Mouse (Mus musculus): ENCODE data around the gene Csad.

Csad gene

DNA sequence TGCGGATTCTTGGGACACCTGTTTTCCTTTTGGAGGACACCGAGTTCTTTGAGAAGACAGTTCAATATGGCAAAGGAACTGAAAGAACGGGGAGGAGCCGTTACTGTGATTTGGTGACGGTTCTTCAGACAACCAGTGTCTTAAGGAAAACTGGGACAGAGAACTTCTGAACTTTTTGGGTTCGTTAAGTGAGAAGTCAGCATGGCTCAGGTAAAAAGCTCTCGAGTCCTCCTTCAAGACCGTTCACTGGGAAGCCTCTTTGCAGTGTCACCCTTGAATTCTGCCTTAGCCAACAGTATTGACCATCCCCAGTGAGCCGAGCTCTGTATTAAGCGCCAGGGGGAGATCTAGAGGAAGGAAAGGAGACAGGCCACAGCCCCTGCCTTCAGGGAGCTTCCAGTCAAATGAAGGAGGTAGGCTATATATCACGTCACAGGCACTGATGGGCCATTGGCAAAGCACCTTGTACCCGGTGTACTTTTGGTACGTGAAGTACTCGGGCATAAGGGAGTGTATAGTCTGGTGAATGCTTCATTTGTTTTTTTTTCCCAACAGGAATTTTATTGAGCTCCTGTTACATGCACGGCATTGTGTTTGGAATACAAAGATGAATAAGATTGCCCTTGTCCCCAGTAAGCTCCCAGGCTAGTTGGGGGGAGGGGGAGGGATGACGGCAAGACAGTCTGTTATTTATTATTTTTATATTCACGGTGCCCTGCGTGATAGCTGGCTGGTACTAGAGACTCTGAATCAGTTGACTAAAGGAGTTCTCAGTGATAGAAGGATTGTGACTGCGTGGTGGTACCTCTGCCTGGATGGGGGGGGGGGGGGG is at the start of gene Csad:
TSS of gene Csad (minus strand) at position 51 of the 832 bp plus-strand sequence.
- no peak for DNase-seq (ENCODE audit: low spot score)

DNA sequence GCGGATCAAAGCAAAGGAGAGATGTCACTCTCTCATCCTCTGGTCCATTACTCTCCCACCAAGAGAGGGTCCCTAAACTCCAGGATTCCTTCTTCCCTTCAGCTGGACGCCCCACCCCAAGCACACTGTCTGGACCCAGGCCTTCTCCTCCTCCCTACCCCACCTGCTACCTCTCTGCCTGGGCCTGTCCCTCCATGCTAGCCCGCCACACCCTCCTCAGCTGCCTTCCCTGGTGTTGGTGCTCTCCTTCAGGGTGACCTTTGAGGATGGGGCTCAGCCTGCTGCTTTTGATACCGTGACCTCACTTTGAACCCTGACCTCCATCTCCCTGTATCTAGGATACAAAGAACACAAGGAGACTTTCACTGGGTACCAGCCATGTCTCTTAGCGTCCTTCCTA is 46.0 kb upstream of the Csad start:
- no peak for DNase-seq (ENCODE audit: low spot score)

DNA sequence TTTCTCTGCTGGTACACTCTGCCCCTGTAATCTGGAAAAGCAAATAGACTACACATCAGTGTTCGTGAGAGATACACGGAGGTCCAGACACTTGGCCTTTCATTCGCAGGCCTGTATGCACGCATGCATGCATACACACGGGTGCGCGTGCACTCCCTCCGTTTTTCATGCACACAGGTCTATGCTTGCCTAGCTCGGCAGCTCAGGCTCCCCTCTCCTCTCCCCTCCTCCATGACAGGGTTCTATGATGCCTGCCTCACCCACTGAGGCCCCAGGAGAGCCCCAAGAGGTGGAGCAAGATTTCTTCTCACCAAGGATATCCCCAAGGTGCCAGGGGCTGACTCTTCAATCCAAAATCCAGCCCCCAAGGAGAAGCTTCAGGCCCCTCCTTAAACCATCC is 45.4 kb upstream of the Csad start:
- DNase-seq (ENCODE audit: low spot score) = no peak

DNA sequence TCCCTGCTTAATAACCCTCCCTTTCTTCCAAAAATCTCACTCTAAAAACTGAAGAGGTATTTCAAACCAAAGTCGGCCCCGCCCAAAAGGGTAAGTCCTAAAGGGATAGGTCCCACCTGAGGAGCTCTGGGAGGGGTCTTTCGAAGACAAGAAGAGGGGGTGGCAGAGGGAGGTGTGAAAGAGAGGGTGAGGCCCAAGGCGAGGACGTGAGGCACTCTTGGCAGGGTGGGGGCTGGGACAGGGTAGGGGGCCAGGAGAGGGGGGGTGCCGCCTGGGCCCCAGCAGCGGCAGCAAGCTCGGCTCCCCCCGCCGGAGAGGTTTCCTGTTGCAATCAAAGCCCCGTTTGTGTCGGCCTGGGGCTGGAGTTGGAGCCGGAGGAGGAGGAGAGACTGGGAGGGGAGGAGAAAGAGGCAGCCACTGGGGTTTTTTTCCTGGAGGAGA is 44.7 kb upstream of the Csad start:
- DNase-seq (ENCODE audit: low spot score) = peak; percentile 55

DNA sequence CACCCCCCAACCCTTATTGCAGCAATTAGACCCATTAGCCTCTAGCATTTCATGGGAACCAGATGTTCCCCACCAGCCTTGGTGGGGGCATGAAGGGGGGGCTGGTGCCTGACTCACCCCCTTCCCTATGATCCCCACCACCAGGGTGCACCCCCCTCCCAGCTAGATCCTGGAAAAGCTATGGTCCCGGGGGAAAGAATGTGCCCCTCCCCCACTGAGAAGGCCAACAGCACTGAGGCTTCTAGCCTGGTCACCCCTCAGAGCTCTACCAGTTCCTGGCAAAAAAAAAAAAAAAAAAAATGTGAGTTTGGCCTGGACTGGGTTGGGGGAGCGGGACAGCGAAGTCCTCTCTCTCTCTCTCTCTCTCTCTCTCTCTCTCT is 44.3 kb upstream of the Csad start:
- DNase-seq (ENCODE audit: low spot score) = peak; percentile 62

DNA sequence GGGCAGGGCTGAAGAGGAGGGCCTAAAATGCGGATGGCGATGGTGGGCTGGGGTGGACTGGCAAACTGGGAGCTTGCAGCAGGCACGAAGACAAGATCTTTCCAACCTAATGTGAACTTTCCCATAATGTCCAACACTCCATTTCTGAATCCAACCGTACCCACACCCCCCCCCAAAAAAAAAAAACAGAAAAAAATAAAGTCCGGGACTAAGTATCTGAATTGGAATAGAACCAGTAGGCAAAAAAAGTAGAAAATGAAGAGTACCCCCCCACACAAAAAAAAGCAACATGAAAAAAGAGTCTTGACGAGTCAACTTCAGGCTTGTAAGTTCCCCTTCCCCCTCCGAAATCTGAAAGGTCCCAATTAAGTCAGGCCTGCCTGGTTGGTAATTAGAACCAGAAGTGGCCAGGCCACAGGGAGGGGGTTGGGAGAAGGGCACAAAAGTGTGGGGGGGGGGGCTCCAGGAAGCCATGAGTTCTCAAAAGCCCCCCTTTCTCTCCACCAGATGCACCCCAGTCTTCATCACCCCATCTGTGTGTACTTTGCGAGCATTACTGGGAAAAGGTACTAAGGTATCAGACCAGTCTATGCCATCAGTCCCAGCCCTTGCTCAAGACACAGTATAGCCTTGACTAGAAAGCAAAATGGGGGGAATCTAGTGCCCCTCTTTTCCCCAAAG is 43.7 kb upstream of the Csad start:
- no peak for DNase-seq (ENCODE audit: low spot score)

DNA sequence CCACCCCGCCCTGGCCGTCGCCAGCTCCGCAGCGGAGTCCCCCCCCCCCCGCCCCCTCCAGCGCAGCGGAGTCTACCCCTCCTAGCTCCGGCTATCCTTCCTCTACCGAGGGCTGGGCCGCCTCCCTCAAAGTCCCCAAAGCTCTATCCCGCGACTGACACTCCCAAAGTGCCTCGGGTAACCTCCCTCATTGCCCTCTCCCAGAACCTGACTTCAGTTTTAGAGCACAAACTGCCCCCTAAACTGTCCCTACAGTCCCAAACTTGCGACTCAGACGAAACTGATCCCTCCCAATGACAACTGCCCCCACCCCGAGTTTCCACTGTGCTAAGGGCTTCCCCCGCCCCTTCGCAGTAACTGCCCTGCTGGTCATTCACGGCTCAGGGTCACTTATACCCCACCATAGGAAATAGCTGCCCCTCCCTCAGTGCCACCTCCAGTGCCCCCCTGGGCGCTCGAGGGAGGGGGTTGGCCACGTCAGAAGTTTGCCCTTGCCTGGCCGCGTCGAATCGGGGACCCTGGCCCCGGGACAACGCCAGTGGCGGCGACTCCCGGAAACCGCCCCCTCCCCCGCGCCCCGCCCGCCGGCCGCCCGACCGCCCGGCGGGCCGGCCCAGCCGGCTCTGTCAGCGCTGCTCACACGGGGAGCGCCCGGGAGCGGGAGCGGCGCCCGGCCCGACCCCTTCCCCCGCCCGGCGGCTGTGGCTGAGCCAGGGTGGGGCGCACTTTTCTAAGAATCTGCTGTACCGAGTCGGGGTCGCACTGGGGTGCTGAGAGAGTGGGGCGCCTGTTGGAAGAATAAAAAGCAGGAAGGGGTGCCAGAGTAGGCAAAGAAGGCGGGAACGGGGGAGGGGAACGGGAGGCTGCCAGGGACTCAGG is 43.0 kb upstream of the Csad start:
- peak; percentile 79 for DNase-seq (ENCODE audit: low spot score)

DNA sequence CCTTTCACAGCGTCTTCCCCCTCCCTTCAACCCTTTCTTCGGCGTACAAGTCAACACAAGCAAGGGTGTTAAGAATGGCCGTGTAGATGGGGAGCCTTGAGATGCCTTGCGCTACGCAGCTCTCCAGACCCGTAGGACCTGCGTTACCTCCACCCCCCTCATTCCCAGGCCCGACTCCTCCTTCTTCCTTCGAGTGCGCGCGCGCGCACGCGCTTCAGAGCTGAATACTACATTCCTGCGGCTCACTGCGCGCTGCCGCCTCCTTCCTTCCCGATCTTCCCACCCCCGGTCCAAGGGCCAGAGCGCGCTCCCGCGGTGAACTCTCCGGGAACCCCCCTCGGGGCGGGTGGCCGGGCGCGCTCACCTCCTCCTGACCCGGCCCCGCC is 42.3 kb upstream of the Csad start:
- peak; percentile 93 for DNase-seq (ENCODE audit: low spot score)

DNA sequence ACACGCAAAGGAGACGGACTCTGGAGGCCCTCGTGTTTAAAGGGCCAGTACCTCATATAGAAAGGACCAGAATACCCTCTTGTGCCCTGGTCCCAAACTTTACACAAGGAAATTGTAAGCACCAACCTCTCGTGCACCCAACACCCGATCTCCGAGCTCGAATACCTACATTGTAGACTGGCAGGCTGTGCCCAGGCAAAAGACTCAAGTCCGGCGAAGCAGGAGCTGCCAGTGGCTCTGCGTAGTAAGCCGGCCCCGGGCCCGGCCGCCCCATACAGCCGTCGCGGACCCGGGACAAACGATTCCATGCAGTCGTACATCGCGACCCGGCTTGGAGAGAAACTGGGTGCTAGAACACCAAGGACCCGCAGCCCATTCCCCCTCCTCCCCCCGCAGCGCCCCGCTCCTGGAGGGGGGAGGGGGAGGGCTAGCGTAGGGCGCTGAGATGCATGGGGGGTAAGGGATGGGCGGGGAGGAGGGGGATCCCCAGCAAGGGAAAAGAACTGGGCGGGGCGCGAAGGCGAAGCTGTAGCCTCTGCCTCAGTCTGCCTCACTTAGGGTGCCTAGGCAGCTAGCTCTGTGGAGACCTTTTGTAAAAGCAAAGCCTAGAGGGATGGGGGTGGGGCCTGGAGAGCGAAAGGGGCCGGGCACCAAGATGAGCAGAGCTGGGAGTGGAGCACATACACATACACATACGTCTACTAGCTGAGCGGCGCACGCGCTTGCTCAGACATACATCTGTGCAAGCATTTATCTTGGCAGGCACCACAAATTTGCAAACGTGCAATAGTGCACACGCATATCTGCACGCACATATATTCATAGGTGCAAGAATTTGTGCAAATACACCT is 41.6 kb upstream of the Csad start:
- DNase-seq (ENCODE audit: low spot score) = peak; percentile 79

DNA sequence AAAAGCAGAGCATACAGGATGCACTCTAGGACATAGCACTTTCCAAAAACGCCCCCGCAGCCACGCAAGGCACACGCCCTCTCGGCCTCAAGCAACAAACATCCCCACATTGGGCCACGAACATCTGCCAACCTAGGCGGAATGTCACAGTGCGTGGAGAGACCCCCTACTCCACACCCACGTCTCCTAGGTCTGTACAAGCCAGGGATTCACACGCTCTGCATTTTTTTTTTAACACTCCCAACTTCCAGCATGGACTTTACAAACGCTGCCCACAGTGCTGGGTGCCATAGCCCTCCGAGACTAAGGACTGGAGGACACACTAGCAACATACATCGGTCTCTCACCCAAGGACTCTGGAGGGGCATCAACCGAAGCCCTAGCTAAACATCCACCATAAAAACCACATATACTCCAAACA is 40.9 kb upstream of the Csad start:
- no peak for DNase-seq (ENCODE audit: low spot score)

DNA sequence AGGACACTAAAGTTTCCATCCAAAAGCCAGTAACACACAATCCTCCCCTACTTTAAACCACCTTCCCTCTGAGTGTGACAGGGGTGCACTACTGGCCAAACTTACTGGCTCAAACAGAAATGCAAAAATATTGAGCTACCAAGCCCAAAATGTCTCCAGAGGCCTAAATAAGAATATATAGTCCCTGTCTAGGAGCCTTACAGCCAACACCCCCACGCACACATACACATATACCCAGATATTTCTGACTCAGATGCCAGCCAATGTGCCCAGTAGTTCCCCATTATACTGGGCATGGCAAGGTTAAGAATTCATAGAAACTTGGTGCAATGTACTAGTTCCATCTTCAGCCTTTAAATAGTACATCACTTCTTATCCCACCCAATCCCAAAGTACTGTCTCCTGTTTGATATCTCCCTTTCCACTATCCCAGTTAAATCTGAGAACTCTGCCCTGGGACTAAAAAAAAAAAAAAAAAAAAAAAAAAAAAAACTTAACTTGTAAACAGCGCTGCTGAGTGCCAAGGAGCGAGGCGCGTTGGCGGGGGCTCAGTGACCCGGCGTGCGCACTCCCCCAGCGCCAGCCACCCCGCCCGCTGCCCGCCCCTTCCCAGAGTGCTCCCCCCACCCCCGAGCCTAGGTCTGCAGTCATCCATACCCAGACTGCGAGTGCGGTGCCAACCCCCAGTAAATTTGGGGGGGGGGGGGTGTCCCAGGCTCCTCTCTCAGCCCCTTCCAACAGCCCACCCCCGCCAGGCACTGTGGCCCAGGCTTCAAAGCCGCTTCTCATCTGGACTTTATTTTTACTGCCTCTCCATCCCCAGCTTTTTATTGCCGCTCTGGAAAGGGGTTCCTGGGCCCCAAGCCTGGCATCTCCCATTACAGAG is 40.0 kb upstream of the Csad start:
- no peak for DNase-seq (ENCODE audit: low spot score)

DNA sequence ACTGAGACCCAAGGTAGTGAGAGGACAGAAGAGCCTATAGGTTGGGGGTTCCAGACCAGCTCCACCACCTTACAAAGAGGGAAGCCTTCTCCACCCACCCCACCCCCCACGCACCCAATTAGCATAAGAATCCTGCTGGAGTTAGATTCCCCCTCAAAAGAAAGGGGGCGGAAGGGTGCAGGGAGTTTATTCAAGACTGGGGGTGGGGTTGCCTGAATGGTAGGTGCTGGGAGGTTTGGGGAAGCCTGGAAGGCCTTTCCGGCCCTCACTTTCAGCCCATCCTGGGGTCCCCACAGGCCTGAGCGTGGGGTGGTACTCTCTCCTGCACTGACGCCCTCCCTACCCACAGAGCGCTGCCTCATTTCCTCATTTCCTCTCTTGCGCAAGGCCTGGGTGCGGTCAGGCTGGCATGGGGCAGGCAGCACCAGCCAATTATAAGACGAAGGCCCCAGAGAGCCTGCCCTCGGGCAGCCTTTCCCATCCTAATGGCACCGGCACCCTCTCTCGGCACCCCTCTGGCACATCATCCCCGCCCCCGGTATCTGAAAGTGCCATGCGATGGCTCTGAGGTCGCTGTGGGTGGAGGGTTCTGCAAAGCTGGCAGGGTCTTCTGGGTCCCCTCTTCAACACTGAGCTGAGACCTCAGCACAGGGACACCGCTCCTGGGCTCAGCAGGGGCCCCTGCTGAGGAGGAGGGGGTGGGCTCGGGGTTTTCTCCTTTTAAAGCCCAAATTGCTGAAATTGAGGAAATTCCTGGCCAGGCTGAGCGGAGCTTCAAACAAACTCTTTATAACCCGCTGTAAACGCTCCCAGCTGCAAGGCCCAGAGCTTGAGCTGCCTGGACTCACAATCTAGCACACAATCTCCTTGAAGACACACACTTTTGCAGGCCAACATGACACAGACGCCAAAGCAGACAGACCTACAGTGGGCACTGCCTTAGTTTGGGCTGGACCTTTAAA is 39.0 kb upstream of the Csad start:
- DNase-seq (ENCODE audit: low spot score) = no peak

DNA sequence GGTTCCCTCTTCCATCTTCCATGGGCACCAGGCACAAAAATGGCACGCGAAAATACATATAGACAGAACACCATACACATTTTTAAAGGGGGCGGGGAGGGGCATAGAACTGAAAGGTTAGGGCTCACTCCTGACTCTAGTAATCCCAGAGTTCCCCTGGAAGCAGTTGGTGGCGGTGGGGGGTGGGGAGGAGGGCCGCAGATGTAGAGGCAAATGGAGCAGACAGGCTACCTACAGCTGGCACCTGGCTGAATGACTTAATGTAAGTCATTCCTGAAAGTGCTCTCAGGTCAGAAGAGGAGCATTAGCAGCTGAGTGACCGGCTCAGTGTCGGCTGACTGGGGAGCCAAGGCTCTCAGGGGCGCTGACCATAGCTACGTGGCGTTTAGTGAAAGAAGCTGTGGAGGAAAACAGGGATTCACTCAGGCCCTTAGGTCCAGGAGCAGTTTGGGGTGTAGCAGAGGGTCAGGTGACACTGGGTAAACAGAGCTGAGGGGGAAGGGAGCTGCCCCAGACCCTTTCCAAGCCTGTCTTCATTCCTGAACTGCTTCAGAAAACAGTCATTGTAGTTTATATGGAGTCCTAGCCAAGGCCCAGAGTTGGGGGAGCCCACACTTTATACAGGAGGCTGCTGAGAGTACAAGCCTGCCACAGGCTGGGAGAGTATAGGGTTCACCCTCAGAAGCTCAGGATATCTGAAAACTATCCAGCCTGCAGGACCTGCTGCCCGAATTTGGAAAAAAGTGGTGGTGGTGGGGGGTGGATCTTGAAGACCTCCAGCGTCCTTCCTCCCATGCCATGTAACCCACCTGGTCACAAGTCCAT is 38.1 kb upstream of the Csad start:
- no peak for DNase-seq (ENCODE audit: low spot score)

DNA sequence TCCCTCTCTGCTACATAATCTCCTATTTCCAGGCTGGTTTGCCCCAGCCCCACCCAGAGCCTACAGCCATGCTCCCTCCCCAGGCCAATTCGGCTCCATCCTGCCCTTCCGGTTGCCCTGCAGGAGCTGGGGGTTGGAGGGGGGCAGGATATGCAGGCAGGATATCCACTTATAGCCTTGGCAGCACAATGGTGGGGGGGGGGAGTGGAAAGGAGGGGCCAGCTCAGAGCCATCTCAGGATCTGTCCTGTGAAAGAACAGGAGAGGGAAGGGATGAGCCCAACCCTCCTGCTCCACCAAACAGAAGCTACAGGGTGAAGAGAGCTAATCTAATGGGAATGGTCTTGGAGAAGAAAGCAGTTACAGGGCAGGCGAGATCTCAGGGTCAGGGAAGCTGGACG is 36.1 kb upstream of the Csad start:
- no peak for DNase-seq (ENCODE audit: low spot score)

DNA sequence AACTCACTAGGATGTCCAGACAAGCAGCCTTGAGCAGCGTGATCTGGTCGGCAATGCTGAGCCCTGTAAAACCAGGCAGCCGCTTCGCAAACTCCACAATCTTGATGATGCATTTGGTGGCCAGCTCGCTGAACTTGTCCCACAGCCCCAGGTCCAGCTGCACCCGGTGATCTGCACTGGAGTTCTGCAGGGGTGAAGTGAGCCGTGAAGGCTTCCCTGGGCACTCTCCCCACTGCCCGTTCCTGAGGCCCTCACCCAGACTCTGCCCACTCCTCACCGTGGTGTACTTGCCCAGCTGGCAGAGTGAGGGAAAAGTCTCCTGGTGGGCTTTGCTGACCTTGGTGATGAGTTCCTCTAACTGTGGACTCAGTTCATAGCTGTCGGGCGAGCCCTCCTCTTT is 35.3 kb upstream of the Csad start:
- DNase-seq (ENCODE audit: low spot score) = no peak

DNA sequence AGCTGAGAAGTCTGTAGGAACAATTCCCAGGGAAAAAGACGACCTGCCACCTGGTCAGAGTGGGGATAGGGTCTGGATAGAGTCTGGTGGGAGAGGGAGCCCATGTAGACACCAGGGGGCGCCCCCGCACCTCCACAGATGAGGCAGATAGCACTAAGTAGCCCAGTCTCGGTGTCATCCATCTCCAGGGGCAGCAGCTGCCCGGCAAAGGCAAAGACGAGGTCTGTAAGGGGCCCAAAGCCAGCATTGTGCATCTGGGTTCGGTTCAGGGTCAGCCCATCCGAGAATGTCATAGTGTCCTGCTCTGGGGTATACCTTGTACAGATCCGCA is 34.7 kb upstream of the Csad start:
- DNase-seq (ENCODE audit: low spot score) = peak; percentile 87

DNA sequence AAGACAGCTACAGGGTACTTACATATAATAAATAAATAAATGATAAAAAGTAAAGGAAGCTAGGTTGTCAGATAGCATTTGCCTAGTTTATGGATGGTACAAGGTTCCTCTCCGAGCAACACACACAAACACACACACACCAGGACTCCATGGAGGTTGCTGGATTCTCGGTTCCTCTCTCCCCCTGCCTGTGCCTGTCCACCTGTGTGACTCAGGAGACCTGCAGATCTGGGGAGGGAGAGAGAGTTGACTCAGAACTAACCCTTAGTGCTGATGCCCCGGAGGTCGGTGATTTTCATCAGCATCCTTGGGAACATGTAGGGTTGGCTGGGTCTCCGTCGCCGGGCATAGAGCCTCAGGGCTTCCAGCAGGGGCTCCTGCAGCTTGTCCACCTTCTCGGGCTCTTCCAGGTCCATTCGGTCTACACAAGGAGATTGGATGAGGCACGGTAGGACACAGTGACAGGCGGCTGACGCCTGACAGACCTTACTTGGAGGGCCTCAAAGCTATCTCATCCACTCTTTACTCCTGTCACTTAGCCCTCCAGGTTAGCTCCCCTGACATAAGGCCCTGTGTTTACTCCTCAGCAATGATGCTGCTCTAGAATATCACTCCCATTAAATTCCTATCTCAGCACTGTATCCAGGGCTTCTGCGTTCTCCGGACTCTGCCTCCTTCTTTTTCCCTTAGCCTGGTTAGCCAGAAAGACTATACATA is 34.2 kb upstream of the Csad start:
- no peak for DNase-seq (ENCODE audit: low spot score)
